Mouse (Mus musculus): Measurements from ENCODE around the gene Ptcd3. TPM values are rescaled to one million over a fixed set of nuclear protein-coding genes. Genes with fewer than 3 reads are reported as not detected.
"Not testable (repeated sequence)": the region's sequence is repeated elsewhere in the genome, so short reads cannot be mapped to it uniquely, and the experiment has no call there.

Ptcd3 gene
- polyA plus RNA-seq, 1 experiment, result 155 TPM

DNA sequence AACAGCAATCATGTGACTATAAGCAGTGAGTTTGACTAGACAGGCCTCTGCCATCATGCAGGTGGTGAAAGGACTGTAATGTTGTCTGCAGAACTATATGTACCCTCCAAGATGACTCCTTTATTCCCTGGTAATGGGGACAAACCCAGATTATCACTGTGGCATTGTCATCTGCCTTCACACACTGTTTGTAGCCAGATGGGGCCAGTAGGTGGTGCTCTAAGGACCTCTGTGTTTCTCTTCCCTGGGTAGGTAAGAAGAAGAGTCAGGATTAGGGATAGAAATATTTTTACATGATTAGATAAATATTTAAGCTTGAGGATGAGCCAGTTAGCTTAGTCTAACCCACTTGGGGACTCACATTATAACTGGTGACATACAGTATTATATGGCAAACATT lies 19.4 kb upstream of the Ptcd3 start:
- no peak for TF ChIP-seq EP300 (IDR thresholded peaks at IDR 0.05; ENCODE audit: insufficient read depth, low read depth, low read length)
- TF ChIP-seq POLR2A (IDR thresholded peaks at IDR 0.05; ENCODE audit: insufficient read depth, low read length), result no peak
- no peak for TF ChIP-seq CTCF (IDR thresholded peaks at IDR 0.05; ENCODE audit: low read depth, low read length)
- peaks cover 69% of the 10 kb centered on the region for H3K36me3 ChIP-seq (ENCODE audit: control insufficient read depth, insufficient read depth, low read length, poor library complexity, severe bottlenecking)
- no peak overlapping the region for H3K4me3 ChIP-seq (ENCODE audit: low read depth, low read length)
- H3K9ac ChIP-seq (ENCODE audit: low read depth, poor library complexity, severe bottlenecking), result no peak overlapping the region
- no peaks in the 10 kb centered on the region for H3K27me3 ChIP-seq (ENCODE audit: control insufficient read depth, insufficient read depth, low read length, poor library complexity, severe bottlenecking)
- no peaks in the 10 kb centered on the region for H3K4me1 ChIP-seq (ENCODE audit: control insufficient read depth, insufficient read depth, low read length)
- H3K9me3 ChIP-seq (replicated peaks; ENCODE audit: control insufficient read depth, insufficient read depth, low read length, poor library complexity, severe bottlenecking), result no peaks in the 10 kb centered on the region
- no peak overlapping the region for H3K27ac ChIP-seq (ENCODE audit: insufficient read depth, low read length)

DNA sequence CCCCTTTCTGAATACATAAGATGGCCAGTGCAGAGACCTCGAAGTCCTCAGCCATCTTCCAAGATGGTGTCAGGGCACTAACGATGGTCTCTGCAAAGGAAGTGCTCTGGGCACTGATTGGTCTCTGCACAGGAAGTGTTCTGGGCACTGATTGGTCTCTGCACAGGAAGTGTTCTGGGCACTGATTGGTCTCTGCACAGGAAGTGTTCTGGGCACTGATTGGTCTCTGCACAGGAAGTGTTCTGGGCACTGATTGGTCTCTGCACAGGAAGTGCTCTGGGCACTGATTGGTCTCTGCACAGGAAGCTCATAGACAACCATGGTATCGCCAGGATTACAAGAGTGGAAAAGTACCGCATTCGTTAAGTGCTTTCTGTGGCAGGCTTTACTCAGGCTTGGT lies 16.7 kb upstream of the Ptcd3 start:
- peaks cover 68% of the 10 kb centered on the region for H3K36me3 ChIP-seq (ENCODE audit: control insufficient read depth, insufficient read depth, low read length, poor library complexity, severe bottlenecking)
- H3K4me3 ChIP-seq (ENCODE audit: low read depth, low read length); H3K4me1 ChIP-seq (ENCODE audit: control insufficient read depth, insufficient read depth, low read length); H3K9me3 ChIP-seq (replicated peaks; ENCODE audit: control insufficient read depth, insufficient read depth, low read length, poor library complexity, severe bottlenecking); H3K27ac ChIP-seq (ENCODE audit: insufficient read depth, low read length); H3K27me3 ChIP-seq (ENCODE audit: control insufficient read depth, insufficient read depth, low read length, poor library complexity, severe bottlenecking); H3K9ac ChIP-seq (ENCODE audit: low read depth, poor library complexity, severe bottlenecking): not testable (repeated sequence)

DNA sequence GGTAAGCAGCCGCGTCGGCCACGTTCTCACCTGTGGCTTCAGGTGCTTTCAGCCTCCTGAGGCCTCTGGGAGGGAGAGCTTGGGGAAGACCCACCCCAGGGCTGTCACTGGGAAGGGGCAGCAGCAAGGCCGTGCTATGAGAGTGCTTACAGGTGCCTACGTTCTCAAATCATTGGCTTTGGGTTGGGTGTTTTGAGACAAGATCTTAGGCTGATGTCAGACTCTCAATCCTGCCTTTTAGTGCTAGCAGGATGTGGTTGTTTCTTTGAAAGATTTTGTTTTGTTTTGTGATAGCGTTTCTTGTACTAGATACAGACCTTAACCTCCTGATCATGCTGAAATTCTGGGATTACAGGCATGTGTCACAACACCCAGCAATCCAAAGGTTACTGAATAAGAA lies 12.2 kb upstream of the Ptcd3 start:
- Histone ChIP-seq H3K9me3 (replicated peaks; ENCODE audit: control insufficient read depth, insufficient read depth, low read length, poor library complexity, severe bottlenecking) (no peaks in the 10 kb centered on the region), H3K4me3 (ENCODE audit: low read depth, low read length) (no peak overlapping the region), H3K36me3 (ENCODE audit: control insufficient read depth, insufficient read depth, low read length, poor library complexity, severe bottlenecking) (peaks cover 76% of the 10 kb centered on the region), H3K27ac (ENCODE audit: insufficient read depth, low read length) (no peak overlapping the region), H3K27me3 (ENCODE audit: control insufficient read depth, insufficient read depth, low read length, poor library complexity, severe bottlenecking) (no peaks in the 10 kb centered on the region), H3K4me1 (ENCODE audit: control insufficient read depth, insufficient read depth, low read length) (no peaks in the 10 kb centered on the region), H3K9ac (ENCODE audit: low read depth, poor library complexity, severe bottlenecking) (no peak overlapping the region)
- TF ChIP-seq EP300 (IDR thresholded peaks at IDR 0.05; ENCODE audit: insufficient read depth, low read depth, low read length), result no peak
- no peak for TF ChIP-seq CTCF (IDR thresholded peaks at IDR 0.05; ENCODE audit: low read depth, low read length)
- TF ChIP-seq POLR2A (IDR thresholded peaks at IDR 0.05; ENCODE audit: insufficient read depth, low read length), result no peak

DNA sequence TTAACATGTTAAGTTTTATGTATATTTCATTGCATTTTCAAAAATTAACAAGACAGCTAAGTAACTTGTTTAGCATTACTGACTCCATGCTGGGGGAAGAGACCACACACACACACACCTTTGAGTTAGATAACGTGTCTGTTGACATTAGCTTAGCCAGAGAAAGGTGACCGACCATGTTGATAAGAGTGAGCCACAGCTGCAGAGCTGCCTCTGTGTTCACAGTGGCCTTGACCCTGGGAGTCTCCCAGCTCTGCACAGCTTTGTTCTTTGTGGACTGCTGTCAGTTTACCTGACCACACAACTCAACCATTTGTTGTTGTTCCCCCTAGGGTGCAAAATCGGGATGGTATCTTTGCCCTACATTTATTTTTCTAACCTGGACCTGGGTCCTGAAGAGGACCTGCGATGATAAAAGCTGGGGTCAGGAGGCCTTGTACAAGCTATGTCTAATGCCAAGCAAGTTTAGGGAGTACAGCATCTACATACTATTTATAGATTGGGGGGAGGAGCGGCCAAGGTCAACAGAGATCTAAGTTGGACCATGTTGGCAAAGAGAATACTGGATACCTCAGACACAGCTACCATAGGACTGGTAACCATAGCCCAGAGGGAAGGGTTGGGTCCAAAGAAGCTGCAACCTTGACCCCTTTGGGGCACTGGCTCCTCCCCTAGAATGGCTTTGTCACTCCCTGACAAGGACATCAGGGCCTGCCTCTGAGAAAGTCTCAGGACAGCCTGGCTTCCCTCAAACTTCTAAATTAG lies 3.3 kb upstream of the Ptcd3 start:
- Histone ChIP-seq H3K9me3 (replicated peaks; ENCODE audit: control insufficient read depth, insufficient read depth, low read length, poor library complexity, severe bottlenecking) (no peaks in the 10 kb centered on the region), H3K4me3 (ENCODE audit: low read depth, low read length) (no peak overlapping the region), H3K4me1 (ENCODE audit: control insufficient read depth, insufficient read depth, low read length) (no peaks in the 10 kb centered on the region), H3K36me3 (ENCODE audit: control insufficient read depth, insufficient read depth, low read length, poor library complexity, severe bottlenecking) (peaks cover 31% of the 10 kb centered on the region), H3K27ac (ENCODE audit: insufficient read depth, low read length) (no peak overlapping the region), H3K9ac (ENCODE audit: low read depth, poor library complexity, severe bottlenecking) (no peak overlapping the region), H3K27me3 (ENCODE audit: control insufficient read depth, insufficient read depth, low read length, poor library complexity, severe bottlenecking) (no peaks in the 10 kb centered on the region)
- TF ChIP-seq EP300 (IDR thresholded peaks at IDR 0.05; ENCODE audit: insufficient read depth, low read depth, low read length), result no peak
- no peak for TF ChIP-seq CTCF (IDR thresholded peaks at IDR 0.05; ENCODE audit: low read depth, low read length)
- TF ChIP-seq POLR2A (IDR thresholded peaks at IDR 0.05; ENCODE audit: insufficient read depth, low read length), result no peak

DNA sequence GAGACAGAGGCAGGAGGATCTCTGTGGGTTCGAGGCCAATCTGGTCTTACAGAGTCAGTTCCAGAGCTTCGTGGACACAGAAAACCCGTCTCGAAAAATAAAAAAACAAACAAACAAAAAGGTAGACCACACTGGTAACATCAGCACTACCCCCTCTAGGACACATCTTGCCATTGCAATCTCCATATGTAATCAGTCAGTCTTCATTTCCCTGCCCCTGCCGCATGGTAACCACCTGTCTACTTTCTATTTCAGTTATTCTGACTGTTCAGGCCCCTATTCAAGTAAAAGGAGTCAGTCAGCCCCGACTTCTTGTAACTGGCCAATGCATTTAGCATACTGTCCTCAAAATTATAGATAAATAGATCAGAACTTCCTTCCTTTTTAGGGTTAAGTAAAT lies 1.3 kb upstream of the Ptcd3 start:
- Histone ChIP-seq H3K36me3 (ENCODE audit: control insufficient read depth, insufficient read depth, low read length, poor library complexity, severe bottlenecking) (peaks cover 35% of the 10 kb centered on the region), H3K27me3 (ENCODE audit: control insufficient read depth, insufficient read depth, low read length, poor library complexity, severe bottlenecking) (no peaks in the 10 kb centered on the region), H3K9ac (ENCODE audit: low read depth, poor library complexity, severe bottlenecking) (peak overlapping the region; percentile 32), H3K27ac (ENCODE audit: insufficient read depth, low read length) (no peak overlapping the region), H3K9me3 (replicated peaks; ENCODE audit: control insufficient read depth, insufficient read depth, low read length, poor library complexity, severe bottlenecking) (no peaks in the 10 kb centered on the region), H3K4me3 (ENCODE audit: low read depth, low read length) (peak overlapping the region; percentile 80), H3K4me1 (ENCODE audit: control insufficient read depth, insufficient read depth, low read length) (no peaks in the 10 kb centered on the region)
- TF ChIP-seq EP300 (IDR thresholded peaks at IDR 0.05; ENCODE audit: insufficient read depth, low read depth, low read length) (no peak), CTCF (IDR thresholded peaks at IDR 0.05; ENCODE audit: low read depth, low read length) (no peak), POLR2A (IDR thresholded peaks at IDR 0.05; ENCODE audit: insufficient read depth, low read length) (no peak)

DNA sequence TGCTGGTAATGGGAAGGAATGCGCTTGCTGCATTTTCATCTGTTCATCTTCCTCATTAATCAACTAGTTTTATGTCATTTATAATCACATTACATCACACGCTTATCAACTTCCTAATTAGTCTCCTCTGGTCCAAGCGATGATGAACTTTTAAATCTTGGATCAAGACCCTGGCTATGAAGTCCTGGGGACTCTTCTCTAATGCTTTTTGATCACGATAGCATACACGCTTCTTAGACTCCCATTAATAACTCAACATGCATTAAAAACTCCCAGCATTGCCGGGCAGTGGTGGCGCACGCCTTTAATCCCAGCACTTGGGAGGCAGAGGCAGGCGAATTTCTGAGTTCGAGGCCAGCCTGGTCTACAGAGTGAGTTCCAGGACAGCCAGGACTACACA lies 834 bp upstream of the Ptcd3 start:
- Histone ChIP-seq H3K9ac (ENCODE audit: low read depth, poor library complexity, severe bottlenecking) (peak overlapping the region; percentile 32), H3K36me3 (ENCODE audit: control insufficient read depth, insufficient read depth, low read length, poor library complexity, severe bottlenecking) (peaks cover 38% of the 10 kb centered on the region), H3K4me3 (ENCODE audit: low read depth, low read length) (peak overlapping the region; percentile 80), H3K27ac (ENCODE audit: insufficient read depth, low read length) (no peak overlapping the region), H3K4me1 (ENCODE audit: control insufficient read depth, insufficient read depth, low read length) (no peaks in the 10 kb centered on the region), H3K9me3 (replicated peaks; ENCODE audit: control insufficient read depth, insufficient read depth, low read length, poor library complexity, severe bottlenecking) (no peaks in the 10 kb centered on the region), H3K27me3 (ENCODE audit: control insufficient read depth, insufficient read depth, low read length, poor library complexity, severe bottlenecking) (no peaks in the 10 kb centered on the region)
- TF ChIP-seq CTCF (IDR thresholded peaks at IDR 0.05; ENCODE audit: low read depth, low read length), result no peak
- no peak for TF ChIP-seq POLR2A (IDR thresholded peaks at IDR 0.05; ENCODE audit: insufficient read depth, low read length)
- TF ChIP-seq EP300 (IDR thresholded peaks at IDR 0.05; ENCODE audit: insufficient read depth, low read depth, low read length), result no peak

All from ES-Bruce4 (cell line).